Mouse (Mus musculus) stomach, postnatal 0 days (tissue): ENCODE data around the gene Anln.

Experiments
- CTCF ChIP-seq: IDR thresholded peaks from 2 replicates; pipeline ENCODE4 v1.5.1; 2016; ENCODE audit warnings: antibody characterized with exemption, low read depth, mild to moderate bottlenecking, moderate library complexity
- EP300 ChIP-seq: optimal IDR thresholded peaks from 2 replicates; pipeline ENCODE3; 2016; ENCODE audit warnings: antibody characterized with exemption

- TF ChIP-seq CTCF (no peak), EP300 (no peak)
These were observed 39.2 kb upstream of the Anln start for GRCm38 (mm10) chr9:22428028-22428665.
